Mouse (Mus musculus) granulocyte monocyte progenitor cell, adult 5-6 weeks (primary cell): ENCODE measurements around the gene Scai. TPM values are rescaled to one million over a fixed set of nuclear protein-coding genes. Genes with fewer than 3 reads are reported as not detected.

Experiments used
- ATAC-seq: replicated peaks from 2 replicates; pipeline ENCODE4 v1.8.0; 2016; ENCODE audit warnings: mild to moderate bottlenecking, moderate TSS enrichment, inconsistent platforms; ENCODE audit not compliant: poor library complexity, severe bottlenecking
- total RNA-seq, 2 experiments: library from RNA; stranded (forward) in 1 of 2; stranded (reverse) in 1 of 2; fragments of 200-712, 200-1000 nt in 1 of 2; fragments of >200 nt in 1 of 2; fragmentation: Nextera tagmentation in 1 of 2; gene quantifications; 2 replicates each; pipeline ENCODE4 v1.2.3; 2014 to 2017

Scai gene
- total RNA-seq, 2 experiments from 2014 or later: 4.4 to 6.5 TPM

DNA sequence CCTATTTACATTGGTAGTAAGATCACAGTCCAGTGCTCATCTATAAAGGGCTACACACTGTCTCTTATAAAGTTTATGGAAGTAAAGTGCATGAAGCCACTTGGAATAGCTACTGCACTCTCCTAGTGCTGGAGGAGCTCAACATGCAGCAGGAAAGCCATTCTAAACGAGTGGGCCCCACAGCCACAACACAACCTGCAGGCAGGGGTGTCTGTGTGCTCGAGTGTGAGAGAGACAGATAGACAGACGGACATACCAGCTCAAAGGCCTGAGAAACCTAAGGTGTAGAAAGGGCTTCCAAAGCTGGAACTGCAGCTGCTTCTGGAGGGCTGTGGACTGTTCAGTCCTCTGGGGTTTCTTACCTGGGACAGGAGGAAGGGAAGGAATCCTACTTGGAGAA is 174.0 kb downstream of the Scai start:
- ATAC-seq: 0 out of 2 replicates have a peak, but pooled peaks have one; percentile 14

Other genes with a start within 250 kb of the Scai start
- 0.53 and 0.84 TPM in 2 replicates for gene Wdr38, start 193.3 kb downstream of the Scai start, total RNA-seq (2014; fragmentation: Nextera tagmentation)
- gene Wdr38, start 193.3 kb downstream of the Scai start, total RNA-seq (2017): 0.09 and 0.15 TPM in 2 replicates
- gene Arpc5l, start 185.4 kb downstream of the Scai start, total RNA-seq (2014; fragmentation: Nextera tagmentation): 71.2 and 74.7 TPM in 2 replicates
- gene Arpc5l, start 185.4 kb downstream of the Scai start, total RNA-seq (2017): 59.5 and 65.2 TPM in 2 replicates
- gene Rpl35, start 185.1 kb downstream of the Scai start, total RNA-seq (2014; fragmentation: Nextera tagmentation): 1,205 and 1,260 TPM in 2 replicates
- 1,673 and 1,927 TPM in 2 replicates for gene Rpl35, start 185.1 kb downstream of the Scai start, total RNA-seq (2017)
- 13.0 and 15.7 TPM in 2 replicates for gene Golga1, start 125.2 kb downstream of the Scai start, total RNA-seq (2014; fragmentation: Nextera tagmentation)
- 13.8 and 17.2 TPM in 2 replicates for gene Golga1, start 125.2 kb downstream of the Scai start, total RNA-seq (2017)
- gene Ppp6c, start 35.7 kb upstream of the Scai start, total RNA-seq (2014; fragmentation: Nextera tagmentation): 64.6 and 91.3 TPM in 2 replicates
- gene Ppp6c, start 35.7 kb upstream of the Scai start, total RNA-seq (2017): 70.4 and 86.3 TPM in 2 replicates